Mouse (Mus musculus) retina, embryonic 14.5 days (tissue): Measurements from ENCODE around the gene Olfr1315-ps1.

ENCODE experiments used
- DNase-seq: peaks from one replicate; pipeline ENCODE4 v3.0.0-alpha.2; 2015; ENCODE audit warnings: low spot score

The Olfr1315-ps1 gene

DNA sequence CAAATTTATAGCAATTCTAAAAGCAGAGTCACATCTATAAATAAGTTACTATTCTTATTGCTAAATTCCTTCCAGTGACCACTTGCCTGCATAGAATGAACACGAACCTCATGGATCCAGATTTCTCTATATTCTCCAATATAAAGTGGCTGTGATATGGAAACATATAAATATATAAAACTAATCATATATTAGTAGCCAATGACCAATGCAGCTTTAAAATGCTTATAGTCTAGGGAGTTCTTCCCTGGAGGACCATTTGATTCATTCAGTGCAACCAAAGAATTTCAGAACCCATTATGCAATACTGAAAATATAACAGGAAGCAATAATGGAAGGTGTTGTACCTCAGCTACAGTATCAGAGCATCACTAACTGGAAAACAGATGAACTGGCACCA lies at the start of gene Olfr1315-ps1:
TSS of gene Olfr1315-ps1 (minus strand) at position 101 of the 400 bp plus-strand sequence.
- DNase-seq = no peak

GRCm38 (mm10) chr2:112153898-112154297 lies 38.7 kb upstream of the Olfr1315-ps1 start, which contains the start of gene Olfr1318:
TSS of gene Olfr1318 (plus strand) at chr2:112154198.
- no peak for DNase-seq

DNA sequence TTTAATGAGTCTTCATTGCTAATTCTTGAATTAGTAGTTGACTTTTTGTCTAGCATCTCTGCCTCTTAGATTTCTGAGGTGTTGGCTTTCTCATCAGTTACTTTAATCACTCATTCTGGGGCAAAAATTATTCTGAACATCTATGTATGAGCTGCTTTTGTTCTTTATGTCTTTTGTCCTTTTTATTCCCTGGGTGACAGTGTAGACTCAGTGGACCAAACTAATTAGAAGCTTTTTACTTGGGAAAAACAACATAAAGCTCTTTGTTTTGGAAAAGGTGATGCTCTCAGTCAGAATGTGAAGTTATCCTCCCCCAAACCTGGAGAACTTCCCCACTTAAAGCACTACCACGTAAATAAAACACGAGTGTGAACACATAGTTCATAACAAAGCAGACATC lies 24.8 kb upstream of the Olfr1315-ps1 start, which contains the start of gene Olfr1317:
TSS of gene Olfr1317 (plus strand) at position 301 of the 400 bp plus-strand sequence.
- no peak for DNase-seq

- DNase-seq = no peak
Measured at GRCm38 (mm10) chr2:112134877-112135276, 19.6 kb upstream of the Olfr1315-ps1 start, which contains the start of gene Olfr1316. TSS of gene Olfr1316 (minus strand) at chr2:112134977.

GRCm38 (mm10) chr2:112096681-112097080 lies 18.6 kb downstream of the Olfr1315-ps1 start, which contains the start of gene Olfr1314:
TSS of gene Olfr1314 (minus strand) at chr2:112096781.
- no peak for DNase-seq

DNA sequence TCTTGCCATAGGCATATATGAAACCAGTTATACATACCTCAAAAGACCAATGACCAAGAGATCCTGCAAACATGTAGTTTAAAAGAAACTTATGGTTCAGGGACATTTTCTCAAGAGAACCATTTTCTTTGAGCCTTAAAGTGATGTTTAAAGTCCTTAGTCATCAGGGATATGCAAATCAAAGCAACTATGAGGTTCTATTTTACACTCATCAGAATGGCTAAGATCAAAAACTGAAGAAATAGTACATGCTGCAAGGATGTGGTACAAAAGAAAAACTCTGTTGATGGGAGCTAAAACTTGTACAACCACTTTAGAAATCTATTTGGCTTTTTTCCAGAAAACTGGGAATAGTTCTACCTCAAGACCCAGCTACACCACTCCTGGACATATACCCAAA lies 37.5 kb downstream of the Olfr1315-ps1 start, which contains the start of gene Olfr1313:
TSS of gene Olfr1313 (minus strand) at position 101 of the 400 bp plus-strand sequence.
- no peak for DNase-seq
